Mouse (Mus musculus) brain, embryonic 14.5 days (tissue): Measurements from ENCODE around the gene Wrb.

Experiments
- CTCF ChIP-seq: fragments of 200-500 bp; IDR thresholded peaks from 2 replicates; pipeline ENCODE4 v1.5.1; 2012; ENCODE audit warnings: inconsistent platforms, mild to moderate bottlenecking, moderate library complexity, borderline replicate concordance; ENCODE audit not compliant: insufficient read depth, insufficient read length; ENCODE audit errors: extremely low read depth
- POLR2A ChIP-seq: fragments of 200-500 bp; IDR thresholded peaks from 2 replicates; pipeline ENCODE4 v1.6.1; 2012; ENCODE audit warnings: mild to moderate bottlenecking, inconsistent platforms, borderline replicate concordance; ENCODE audit not compliant: poor library complexity, insufficient read depth, insufficient read length, severe bottlenecking; ENCODE audit errors: extremely low read depth

GRCm38 (mm10) chr16:96151551-96151950 is 6.3 kb downstream of the Wrb start:
- TF ChIP-seq CTCF: peak; percentile 86
- TF ChIP-seq POLR2A: no peak
